Mouse (Mus musculus): ENCODE data around the gene Mprip.
"Not testable (repeated sequence)": the region's sequence is repeated elsewhere in the genome, so short reads cannot be mapped to it uniquely, and the experiment has no call there.

Gene Mprip

DNA sequence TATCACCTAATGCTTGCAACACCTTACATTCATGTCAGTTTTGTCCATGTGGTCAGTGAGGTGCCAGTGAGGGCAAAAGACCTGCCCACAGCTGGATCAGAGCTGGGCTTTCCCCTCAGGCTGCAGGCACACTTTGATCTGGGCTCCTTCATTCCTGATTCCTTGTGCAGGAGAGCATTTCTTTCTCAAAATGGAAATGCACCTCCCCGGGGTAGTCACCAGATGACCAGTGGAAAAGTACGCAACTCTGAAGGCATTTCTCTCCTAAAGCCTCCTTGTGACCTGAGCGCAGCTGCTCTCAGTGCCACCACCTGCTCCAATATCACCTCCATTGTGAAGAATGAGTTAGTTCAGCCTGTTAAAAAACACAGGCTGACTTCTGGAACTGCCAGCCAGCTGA, at the start of gene Mprip:
Gene Mprip, plus strand, starts transcription at position 301 of the 400 bp plus-strand sequence.
- no peak for DNase-seq (ENCODE audit: extremely low spot score, low spot score)

DNA sequence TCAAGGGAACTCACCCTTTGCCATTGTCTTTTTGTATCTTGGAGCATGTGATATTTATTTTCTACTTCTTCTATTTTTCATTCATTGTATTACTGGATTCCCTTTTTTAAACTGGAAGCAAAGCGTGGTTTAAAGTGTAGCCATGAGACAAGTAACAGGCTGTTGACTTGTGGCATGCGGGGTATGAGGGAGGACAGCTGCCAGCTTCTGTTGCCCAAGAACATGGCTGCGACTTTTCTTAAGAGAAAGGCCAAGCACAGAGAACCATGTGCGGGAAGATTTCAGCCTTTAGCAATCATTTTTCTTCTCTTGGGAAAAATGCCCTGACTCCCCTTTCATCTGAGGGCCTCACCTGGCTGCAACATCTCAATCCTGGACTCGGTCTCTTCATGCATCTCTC, 49.5 kb upstream of the Mprip start:
- DNase-seq (ENCODE audit: extremely low spot score, low spot score): no peak

DNA sequence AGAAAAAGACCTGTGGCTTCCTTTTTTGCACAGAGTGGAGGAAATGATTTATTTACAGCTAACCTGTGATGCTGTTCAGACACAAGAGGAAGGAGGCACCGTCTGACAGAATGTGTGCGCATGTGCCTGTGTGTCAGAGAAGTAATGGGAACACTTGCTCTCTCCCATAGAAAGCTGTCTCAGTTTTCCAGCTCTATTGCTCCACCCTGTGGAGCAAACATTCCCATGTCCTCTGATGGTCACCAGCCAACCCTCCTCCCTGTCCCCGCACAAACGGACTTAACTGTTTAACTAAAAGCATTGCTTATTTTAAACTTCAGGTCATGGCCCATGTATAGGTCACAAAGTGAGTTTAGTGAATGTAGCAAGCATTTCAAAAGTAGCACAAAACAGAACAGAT, 47.0 kb upstream of the Mprip start:
- no peak for DNase-seq (ENCODE audit: extremely low spot score, low spot score)

DNA sequence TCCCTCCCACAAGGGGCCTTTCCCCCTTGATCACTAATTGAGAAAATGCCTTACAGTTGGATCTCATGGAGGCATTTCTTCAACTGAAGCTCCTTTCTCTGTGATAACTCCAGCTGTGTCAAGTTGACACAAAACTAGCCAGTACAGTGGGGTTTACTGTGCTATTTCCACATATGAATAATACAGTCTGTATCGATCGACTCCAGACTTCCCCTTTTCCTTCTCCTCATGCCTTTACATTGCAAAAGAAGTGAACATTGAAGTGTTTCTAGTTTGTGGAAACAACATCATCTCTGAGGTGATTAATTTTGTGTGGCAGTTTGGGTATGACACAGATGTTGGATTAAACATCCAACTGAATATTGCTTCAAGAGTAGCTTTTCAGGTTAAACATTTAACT, 44.1 kb upstream of the Mprip start:
- DNase-seq (ENCODE audit: extremely low spot score, low spot score): not testable (repeated sequence)

DNA sequence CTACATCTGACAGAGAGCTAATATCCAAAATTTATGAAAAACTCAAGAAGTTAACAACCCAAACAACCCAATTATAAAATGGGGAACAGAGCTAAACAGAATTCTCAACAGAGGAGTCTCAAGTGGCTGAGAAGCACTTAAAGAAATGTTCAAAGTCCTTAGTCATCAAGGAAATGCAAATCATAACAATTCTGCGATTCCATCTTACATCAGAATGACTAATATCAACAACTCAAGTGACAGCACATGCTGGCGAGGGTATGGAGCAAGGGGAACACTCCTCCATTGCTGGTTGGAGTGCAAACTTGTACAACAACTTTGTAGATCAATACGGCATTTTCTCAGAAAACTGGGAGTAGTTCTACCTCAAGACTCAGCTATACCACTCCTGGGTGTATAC, 38.9 kb upstream of the Mprip start:
- no peak for DNase-seq (ENCODE audit: extremely low spot score, low spot score)

DNA sequence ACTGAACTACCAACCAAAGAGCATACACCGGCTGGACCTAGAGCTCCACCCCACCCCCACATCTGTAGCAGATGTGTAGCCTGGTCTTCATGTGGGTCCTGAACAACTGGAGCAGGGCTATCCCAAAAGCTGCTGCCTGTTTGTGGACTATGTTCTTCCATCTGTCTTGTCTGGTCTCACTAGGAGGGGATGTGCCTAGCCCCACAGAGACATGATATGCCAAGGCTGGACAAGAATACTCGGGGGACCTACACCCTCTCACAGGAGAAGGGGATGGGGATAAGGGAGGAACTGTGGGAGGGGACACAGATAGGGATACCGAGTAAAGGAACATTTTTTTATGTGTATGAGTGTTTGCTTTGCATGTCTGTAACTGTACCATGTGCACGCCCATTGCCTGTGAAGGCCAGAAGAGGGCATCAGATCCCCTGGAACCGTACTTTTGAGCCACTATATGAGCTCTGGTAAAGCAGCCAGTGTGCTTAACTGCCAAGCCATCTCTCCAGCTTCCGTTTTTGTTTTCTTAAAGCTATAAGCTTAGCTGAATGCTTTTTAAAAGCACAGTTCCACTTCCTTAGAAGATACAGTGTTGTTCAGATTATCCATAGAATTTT, 37.0 kb upstream of the Mprip start:
- no peak for DNase-seq (ENCODE audit: extremely low spot score, low spot score)

DNA sequence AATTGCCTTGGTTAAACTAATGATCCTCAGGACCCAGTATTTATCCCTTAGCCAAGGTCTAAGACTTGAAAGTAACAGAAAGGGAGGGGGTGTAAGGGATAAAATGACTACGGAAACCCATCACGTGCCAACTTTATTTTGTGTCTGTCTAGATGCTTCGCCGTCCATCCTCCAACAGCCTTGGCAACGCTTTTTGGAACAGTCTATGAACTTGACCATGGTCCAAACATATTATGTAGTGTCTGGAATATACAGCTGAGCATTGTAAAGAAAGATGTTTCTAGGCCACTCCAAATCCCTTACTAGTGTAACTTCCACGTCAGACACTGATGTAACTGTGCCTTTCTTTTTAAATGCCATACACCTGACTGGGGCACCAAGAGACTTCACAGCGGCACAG, 34.9 kb upstream of the Mprip start:
- DNase-seq (ENCODE audit: extremely low spot score, low spot score): no peak

DNA sequence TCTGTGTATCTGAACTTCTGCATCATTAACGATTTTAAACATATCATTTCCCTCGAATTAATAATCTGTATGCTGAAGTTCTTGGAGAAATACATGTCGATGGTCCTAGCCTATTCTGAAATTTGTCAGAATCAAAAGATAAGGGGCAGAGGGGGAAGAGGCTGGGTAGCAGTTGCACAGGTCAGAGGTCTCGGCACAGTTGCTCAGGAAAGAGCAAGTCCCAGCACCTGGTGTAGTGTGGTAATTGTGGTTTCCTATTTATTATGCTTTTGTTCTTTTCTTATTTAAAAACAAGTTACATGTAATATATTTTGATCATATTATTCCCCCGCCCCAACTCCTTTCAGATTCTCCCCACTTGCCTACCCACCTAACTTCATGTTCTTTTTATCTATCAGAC, 32.9 kb upstream of the Mprip start:
- no peak for DNase-seq (ENCODE audit: extremely low spot score, low spot score)

DNA sequence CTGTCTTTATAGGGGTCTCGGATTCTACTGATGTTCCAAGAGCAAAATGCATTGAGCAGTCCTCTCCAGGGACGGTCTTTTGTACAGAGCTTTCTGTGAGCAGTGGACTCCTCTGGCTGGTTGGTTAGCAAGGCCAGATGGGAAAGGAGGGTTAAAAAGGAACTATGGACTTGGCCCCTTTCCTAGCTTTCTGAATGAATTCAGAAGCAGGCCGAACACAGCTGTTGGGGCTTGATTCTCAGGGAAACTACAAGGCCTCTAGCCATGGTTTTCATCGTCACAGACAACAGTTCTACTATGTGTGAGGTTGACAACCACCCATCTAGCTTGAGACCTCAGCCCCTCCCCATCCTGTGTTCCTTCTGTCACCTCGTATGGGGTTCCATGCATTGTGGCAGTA, 31.2 kb upstream of the Mprip start:
- DNase-seq (ENCODE audit: extremely low spot score, low spot score): no peak

DNA sequence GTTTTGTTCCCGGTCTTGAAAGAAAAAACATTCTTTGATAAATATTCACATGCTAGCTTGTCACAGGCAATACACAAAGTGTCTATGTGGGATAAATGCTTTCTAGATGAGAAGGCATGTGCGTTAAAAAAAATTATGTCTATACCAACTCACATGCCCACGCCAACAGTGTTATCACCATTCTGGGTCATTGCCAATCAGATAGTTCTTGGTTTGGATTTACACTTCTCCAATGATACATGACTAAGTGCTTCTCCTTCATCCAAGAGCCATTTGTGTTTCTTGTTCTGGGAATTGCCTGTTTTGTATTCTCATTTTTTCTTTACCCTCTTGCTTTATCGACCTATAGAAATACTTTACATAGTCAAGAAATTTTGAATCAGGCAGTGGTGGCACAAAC, 29.1 kb upstream of the Mprip start:
- DNase-seq (ENCODE audit: extremely low spot score, low spot score): no peak

DNA sequence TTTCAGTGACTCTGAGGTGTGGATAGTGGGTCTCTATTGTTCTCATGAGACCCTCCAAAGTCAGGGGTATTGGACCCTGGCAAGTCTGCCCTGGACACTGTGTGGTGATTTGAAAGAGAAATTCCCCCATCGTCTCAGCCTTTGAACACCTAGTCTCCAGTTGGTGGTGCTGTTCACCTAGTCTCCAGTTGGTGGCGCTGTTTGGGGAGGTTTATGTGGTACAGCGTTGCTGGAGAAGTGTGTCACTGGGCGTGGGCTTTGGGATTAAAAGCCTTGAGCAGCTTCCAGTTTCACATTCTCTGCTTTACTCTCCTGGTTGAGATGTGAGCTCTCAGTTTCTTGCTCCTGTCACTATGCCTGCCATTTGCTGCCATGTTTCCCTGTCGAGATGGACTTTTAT, 28.1 kb upstream of the Mprip start:
- DNase-seq (ENCODE audit: extremely low spot score, low spot score): peak; percentile 68

DNA sequence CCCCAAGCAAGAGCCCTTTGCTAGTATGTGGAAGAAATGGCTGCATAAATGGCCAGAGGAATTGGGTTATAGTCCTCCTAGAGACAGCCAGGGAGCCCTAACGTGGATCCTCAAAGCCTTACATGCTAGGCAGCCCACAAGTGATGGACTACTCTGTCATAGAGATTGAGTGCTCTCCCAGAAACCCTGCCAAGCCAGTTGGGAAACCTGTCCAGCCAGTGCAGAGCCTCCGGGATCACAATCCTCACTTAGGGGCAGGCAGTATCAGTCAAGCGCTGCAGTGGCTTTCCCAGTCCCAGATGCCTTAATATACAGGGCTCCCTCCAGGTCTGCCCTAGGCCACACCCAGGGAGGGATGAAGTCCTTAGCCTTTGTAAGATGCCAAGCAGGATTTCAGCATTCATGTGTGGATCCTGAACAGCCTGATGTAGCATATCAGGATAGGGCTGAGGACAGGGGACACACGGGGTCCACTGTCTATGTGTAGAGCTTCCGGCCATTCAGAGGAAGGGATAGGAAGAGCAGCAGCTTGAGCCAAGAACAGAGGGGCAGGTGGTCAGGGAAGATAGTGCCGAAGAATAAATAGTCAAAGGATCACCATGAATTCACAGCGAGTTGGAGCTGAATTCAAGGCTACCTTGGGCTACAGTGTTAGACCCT, 27.0 kb upstream of the Mprip start:
- no peak for DNase-seq (ENCODE audit: extremely low spot score, low spot score)

DNA sequence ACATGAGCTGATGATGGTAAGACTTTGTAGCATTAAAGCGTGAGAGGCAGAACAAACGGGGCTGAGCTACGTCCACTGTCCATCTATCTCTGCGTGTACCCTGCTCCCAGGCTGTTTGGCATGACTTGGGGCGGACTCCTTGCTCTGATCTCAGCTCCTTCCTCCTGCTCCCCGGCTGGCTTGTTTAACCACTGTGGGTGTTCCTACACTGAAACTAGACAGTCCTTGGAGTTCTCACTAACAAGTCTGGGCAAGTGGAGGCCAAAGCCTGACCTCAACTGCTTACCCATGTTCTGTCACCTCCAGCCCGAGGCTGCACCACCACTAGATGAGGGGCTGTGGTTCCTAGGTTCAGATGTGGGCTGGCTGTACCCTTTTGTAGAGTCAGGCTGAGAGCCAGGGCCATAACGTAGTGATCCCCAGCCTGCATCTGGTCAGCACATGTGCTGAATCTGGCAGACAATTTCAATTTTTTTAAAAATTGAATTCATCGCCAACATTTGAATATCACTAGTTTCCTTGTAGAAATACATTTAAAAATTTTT, 25.8 kb upstream of the Mprip start:
- DNase-seq (ENCODE audit: extremely low spot score, low spot score): no peak

DNA sequence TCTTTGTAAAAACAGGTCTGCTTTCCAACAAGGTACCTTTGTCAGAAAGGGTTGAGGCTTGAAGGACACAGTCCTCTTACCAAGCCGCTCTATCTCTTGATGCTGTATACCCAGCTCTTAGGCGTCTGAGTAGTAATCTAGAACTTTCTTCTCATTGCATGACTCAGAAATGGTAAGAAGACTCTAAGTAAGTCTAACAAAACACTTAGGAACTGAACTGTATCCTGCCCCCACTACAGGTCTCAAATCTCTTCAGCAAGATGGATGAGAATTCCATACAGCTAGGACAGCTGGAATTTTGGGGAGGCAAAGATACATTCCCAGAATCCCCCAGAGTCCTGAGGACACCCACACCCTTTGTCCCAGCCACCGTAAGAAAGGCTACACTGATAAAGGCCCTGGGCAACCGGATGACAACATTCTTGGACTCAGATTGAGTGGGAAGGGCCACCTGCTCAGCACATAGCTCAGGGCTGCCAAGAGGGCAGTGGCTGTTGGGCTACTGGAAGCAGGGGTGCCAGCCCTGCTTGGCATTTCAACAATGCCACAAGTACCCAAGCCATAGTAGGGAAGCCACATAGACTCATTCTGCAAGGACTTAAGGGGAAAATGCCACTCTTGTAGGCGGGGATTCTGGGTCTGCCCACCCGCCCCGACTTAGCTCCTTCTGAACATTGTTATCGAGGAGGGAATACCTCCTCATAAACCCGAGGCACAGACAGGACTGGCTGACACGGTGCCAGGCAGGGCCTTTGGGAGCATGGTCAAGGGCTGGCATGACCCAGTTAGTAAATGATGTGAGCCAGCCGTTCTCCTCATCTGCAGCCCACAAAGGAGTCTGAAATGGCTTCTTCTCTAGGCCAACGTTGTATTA, 25.0 kb upstream of the Mprip start:
- DNase-seq (ENCODE audit: extremely low spot score, low spot score): no peak

DNA sequence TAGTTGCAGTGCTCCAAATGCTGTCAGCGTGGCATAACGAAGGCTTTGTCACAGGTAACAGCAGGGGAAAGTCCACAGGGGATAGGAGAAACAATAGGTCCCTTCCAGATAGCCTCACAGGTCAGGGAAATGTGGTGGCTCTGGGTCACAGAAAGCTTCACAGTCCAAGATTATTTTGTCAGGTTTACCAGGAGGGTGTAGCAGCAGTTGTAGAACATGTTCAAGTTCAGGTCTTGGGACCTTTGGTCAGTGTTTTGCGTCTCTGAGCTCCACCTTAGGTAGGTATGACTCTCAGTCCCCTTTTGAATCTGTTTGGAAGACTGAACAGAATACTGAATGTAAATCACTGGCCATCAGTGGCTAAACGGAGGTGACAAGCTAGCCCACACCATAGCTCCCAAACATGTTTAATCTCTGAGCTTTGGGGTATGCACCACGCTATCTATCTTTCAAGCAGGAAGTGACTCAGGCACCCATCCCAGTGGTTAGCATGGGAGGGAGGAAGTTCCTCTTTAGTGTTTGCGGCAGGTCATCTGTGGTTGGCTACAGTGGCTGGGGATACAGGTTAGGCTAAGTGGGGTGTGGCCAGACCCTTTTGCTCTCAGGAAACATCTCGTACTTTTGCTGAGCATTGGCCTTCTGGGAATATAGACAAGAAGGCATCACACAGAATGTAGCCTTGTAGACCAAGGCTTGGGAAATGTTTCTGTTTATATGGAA, 24.2 kb upstream of the Mprip start:
- DNase-seq (ENCODE audit: extremely low spot score, low spot score): no peak

DNA sequence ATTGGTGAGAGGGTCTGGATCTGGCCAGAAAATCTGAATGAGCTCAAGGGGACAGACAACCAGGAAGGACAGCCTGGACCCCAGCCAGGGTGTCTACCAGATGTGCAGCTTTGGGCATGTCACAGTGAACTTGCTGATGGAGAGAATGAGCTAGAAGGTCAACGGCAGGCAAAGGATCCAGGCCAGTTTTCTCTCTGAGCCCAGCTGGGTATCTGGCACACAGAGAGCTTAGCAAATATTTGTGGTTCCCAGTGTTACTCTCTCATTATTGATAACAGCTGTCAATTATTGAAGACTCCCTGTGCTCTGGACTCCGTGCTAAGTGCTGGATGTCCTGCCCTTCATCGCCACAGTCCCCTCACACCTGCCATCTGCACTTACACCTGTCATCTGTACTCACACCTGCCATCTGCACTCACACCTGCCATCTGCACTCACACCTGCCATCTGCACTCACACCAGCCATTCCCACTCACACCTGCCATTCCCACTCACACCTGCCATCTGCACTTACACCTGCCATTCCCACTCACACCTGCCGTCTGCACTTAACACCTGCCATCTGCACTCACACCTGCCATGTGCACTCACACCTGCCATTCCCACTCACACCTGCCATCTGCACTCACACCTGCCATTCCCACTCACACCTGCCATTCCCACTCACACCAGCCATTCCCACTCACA, 21.0 kb upstream of the Mprip start:
- DNase-seq (ENCODE audit: extremely low spot score, low spot score): no peak

DNA sequence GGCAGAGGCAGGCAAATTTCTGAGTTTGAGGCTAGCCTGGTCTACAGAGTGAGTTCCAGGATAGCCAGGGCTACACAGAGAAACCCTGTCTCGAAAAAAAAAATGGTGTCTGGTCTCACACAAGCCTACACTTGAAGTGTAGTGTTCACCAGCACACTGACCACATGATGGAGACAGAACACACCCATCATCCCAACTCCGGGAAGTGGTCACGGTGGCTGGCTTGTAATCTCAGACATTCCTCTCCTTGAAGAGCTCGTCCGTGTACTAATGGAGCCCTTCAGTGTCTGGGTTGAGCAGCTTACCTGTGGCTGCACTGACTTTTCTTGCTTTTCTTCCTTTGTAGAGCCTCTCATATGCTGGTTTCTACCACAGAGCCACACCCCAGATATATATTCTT, 19.9 kb upstream of the Mprip start:
- no peak for DNase-seq (ENCODE audit: extremely low spot score, low spot score)

DNA sequence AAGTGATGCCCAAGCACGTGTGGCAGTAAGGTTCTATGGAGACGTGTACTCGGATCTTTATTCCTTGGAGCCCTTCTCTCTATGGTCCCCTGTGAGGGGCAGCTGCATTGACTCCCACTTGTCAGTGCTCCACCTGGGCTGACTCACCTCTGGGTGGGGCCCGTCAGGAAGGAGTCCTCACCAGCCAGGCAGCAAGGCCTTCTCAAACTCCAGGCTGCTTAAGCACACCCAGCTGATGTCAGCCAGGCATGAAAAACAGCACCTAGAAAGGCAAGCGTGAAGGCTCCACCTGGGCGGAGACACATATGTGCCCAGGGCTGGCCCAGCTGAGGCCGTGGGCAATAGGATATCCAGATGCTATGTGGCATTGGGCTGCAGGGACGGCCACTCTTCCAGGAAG, 18.7 kb upstream of the Mprip start:
- no peak for DNase-seq (ENCODE audit: extremely low spot score, low spot score)

DNA sequence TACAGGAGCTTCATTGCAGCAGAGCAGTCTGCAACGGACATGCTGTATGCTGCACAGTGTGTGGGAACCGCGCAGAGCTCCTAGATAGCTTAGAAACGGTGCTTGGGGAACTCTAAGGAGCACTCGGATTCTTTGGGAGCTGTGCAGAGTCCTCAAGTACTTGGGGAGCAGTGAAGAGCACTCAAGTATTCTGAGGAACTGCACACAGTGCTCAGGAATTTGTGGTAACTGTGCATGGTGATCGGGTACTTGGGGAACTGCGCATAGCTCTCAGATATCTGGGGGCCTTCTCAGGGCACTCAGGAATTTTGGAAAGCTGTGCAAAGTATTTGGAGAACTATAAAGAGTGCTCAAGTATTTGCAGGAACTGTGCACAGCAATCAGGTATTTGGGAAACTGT, 16.1 kb upstream of the Mprip start:
- DNase-seq (ENCODE audit: extremely low spot score, low spot score): no peak

DNA sequence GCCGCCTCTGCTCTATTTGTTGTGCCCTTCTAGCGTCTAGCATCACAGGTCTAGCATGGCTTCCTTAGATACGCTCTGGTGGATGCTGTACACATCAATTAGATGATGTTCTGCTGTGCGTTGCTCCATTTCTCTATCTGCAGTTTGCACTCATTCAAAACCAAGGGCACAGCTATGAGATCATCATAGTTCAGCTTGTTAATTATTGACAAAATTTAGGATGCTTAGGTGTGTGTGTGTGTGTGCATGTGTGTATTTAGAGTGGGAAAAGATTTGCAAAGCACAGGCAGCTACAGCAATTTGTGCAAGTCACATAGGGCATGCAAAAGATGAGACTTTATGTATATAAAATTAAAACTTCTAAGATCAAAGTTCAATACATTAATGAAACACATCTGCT, 12.0 kb upstream of the Mprip start:
- DNase-seq (ENCODE audit: extremely low spot score, low spot score): no peak

DNA sequence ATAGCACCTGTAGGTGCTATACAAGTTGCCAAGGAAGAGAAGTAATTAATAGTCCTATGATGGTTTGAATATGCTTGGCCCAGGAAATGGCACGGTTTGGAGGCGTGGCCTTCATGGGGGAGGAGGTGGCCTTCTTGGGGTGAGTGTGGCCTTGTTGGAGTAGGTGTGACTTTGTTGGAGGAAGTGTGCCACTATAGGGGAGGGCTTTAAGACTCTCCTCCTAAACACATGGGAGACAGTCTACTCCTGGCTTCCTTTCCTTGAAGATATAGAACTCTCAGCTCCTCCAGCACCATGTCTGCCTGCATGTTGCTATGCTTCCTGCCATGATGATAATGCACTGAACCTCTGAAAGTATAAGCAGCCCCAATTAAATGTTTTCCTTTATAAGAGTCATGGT, 8.1 kb upstream of the Mprip start:
- no peak for DNase-seq (ENCODE audit: extremely low spot score, low spot score)

All from neural tube, embryonic 10.5 days (tissue).